Mouse (Mus musculus) hindbrain, embryonic 10.5 days (tissue): Measurements from ENCODE around the gene Pappa. TPM values are rescaled to one million over a fixed set of nuclear protein-coding genes. Genes with fewer than 3 reads are reported as not detected.

Experiments
- DNase-seq: peaks from one replicate; pipeline ENCODE4 v3.0.0-alpha.2; 2017; ENCODE audit warnings: low spot score
- H3K27ac ChIP-seq: fragments of 300-500 bp; sonication (generic); 2 replicates; pipeline ENCODE4 v1.5.1; 2016; ENCODE audit warnings: mild to moderate bottlenecking, moderate library complexity
- H3K27me3 ChIP-seq: fragments of 300-500 bp; sonication (generic); 2 replicates; pipeline ENCODE4 v1.6.1; 2016; ENCODE audit warnings: mild to moderate bottlenecking; ENCODE audit not compliant: poor library complexity, insufficient read depth, severe bottlenecking
- H3K36me3 ChIP-seq: fragments of 300-500 bp; sonication (generic); 2 replicates; pipeline ENCODE4 v1.6.1; 2016; ENCODE audit warnings: mild to moderate bottlenecking, moderate library complexity
- H3K4me1 ChIP-seq: fragments of 300-500 bp; sonication (generic); replicated peaks from 2 replicates; pipeline ENCODE4 v1.6.1; 2016; ENCODE audit warnings: mild to moderate bottlenecking
- H3K4me3 ChIP-seq: fragments of 300-500 bp; sonication (generic); 2 replicates; pipeline ENCODE4 v1.5.1; 2016; ENCODE audit warnings: mild to moderate bottlenecking, moderate library complexity
- H3K9me3 ChIP-seq: fragments of 300-500 bp; sonication (generic); 2 replicates; pipeline ENCODE4 v1.6.1; 2016; ENCODE audit warnings: mild to moderate bottlenecking, moderate library complexity
- WGBS: fragments of 180-500 bp; shearing (Covaris S2); methylation state at CpG from one replicate; pipeline ENCODE4 v1.1.7; 2016; 5-methylcytosine and 5-hydroxymethylcytosine counted together
- polyA plus RNA-seq: library from polyadenylated mRNA; unstranded; fragments of >200 nt; fragmentation: Nextera tagmentation; extraction: Ambion mirVana; gene quantifications from 2 replicates; pipeline ENCODE4 v1.2.1, GENCODE M21; 2016

Pappa gene
- polyA plus RNA-seq = 0.75 and 1.1 TPM in 2 replicates

DNA sequence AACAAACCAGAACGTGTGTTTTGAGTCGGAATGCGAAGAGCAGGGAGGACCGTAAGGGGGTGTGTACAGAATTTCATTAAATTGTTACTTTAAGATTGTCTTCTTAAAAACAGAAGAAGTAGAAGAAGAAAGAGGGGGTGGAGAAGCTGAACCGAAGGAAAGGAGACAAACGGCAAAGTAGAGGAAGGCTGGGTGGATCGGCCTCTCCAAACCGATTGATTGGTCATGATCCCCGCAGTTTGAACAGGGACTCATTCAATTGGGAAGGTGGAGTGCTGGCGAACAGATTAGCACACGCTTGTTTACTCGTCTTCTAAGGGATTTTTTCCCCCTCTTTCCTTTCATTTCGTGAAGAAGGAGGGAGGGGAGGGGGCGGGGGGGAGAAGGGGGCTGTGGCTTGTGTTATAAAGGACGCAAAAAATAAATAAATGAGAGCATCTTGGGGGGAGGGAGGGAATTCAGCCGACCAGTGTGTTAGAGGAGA, at the start of gene Pappa:
TSS of gene Pappa (plus strand) at position 434 of the 484 bp plus-strand sequence.
- peak; percentile 14 for DNase-seq
- peaks cover 29% of the 10 kb centered on the region for H3K4me1 ChIP-seq
- H3K36me3 ChIP-seq = no peaks in the 10 kb centered on the region
- H3K4me3 ChIP-seq = peak within 1 kb of the TSS; percentile 65
- H3K27ac ChIP-seq = peak within 1 kb of the TSS; percentile 85
- H3K9me3 ChIP-seq = no peaks in the 10 kb centered on the region
- peaks cover 33% of the 10 kb centered on the region for H3K27me3 ChIP-seq
- WGBS = under 1% methylated on average over 16 of the region's 16 CpGs

- 83% methylated on average over 6 of the region's 6 CpGs for WGBS
- H3K27me3 ChIP-seq = no peaks in the 10 kb centered on the region
- no peak overlapping the region for H3K4me3 ChIP-seq
- no peaks in the 10 kb centered on the region for H3K4me1 ChIP-seq
- no peak overlapping the region for H3K27ac ChIP-seq
- H3K36me3 ChIP-seq = no peaks in the 10 kb centered on the region
- no peak for DNase-seq
- no peaks in the 10 kb centered on the region for H3K9me3 ChIP-seq
Measured at GRCm38 (mm10) chr4:65077906-65078615, 45.9 kb upstream of the Pappa start.

DNA sequence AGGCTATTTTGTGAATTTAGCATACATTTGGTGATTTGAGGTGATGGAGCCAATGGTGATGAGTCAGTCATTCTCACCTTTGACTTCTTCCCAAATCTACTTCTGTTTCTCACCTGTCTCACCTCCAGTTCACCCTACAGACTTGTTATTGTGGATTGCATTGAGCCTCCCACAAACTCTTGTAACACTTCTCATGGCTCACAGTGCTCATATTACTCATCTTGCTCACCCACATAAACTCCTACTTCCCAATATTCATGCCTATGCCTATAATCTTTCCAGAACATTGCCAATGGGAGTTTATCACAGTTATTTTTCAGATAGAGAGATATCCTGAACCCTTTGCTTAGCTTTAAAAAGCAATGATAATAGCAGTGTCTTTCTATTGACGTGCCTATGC, 37.1 kb upstream of the Pappa start:
- 88% methylated on average over 1 of the region's 1 CpGs for WGBS
- no peaks in the 10 kb centered on the region for H3K9me3 ChIP-seq
- no peaks in the 10 kb centered on the region for H3K4me1 ChIP-seq
- no peak overlapping the region for H3K4me3 ChIP-seq
- no peaks in the 10 kb centered on the region for H3K27me3 ChIP-seq
- no peak for DNase-seq
- H3K36me3 ChIP-seq = no peaks in the 10 kb centered on the region
- H3K27ac ChIP-seq = no peak overlapping the region

DNA sequence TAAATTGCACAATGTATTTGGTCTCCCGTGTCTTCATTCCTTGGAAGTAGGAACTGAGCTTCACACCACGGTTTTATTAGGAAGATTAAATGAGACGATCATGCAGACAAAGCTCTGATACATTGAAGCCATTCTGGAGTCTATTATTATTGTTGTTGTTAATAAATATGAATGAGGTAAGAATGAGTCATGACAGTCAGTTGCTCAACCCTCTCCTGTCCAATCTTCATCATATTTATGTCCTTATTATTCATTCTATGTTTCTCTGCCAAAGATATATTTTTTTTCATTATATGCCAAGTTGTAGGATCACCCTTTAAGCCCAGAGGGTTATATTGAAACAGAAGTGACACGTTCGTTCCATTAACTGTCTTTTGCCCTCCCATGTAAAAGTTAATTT, 36.4 kb upstream of the Pappa start:
- no peaks in the 10 kb centered on the region for H3K36me3 ChIP-seq
- WGBS = 90% methylated on average over 5 of the region's 5 CpGs
- H3K27me3 ChIP-seq = no peaks in the 10 kb centered on the region
- no peak for DNase-seq
- H3K9me3 ChIP-seq = no peaks in the 10 kb centered on the region
- H3K27ac ChIP-seq = no peak overlapping the region
- H3K4me3 ChIP-seq = no peak overlapping the region
- H3K4me1 ChIP-seq = no peaks in the 10 kb centered on the region

GRCm38 (mm10) chr4:65092191-65092590, 31.8 kb upstream of the Pappa start:
- no peaks in the 10 kb centered on the region for H3K36me3 ChIP-seq
- DNase-seq = peak; percentile 9
- WGBS = 9% methylated on average over 1 of the region's 1 CpGs
- H3K4me1 ChIP-seq = no peaks in the 10 kb centered on the region
- H3K27me3 ChIP-seq = no peaks in the 10 kb centered on the region
- H3K27ac ChIP-seq = no peak overlapping the region
- H3K9me3 ChIP-seq = no peaks in the 10 kb centered on the region
- no peak overlapping the region for H3K4me3 ChIP-seq

GRCm38 (mm10) chr4:65120329-65120728, 3.6 kb upstream of the Pappa start:
- Histone ChIP-seq H3K4me1 (peaks cover 7% of the 10 kb centered on the region), H3K27ac (no peak overlapping the region), H3K9me3 (no peaks in the 10 kb centered on the region), H3K36me3 (no peaks in the 10 kb centered on the region), H3K4me3 (no peak overlapping the region), H3K27me3 (peaks cover 11% of the 10 kb centered on the region)
- no peak for DNase-seq
- 77% methylated on average over 1 of the region's 1 CpGs for WGBS

GRCm38 (mm10) chr4:65122841-65123240, 1.1 kb upstream of the Pappa start:
- peaks cover 29% of the 10 kb centered on the region for H3K4me1 ChIP-seq
- 3% methylated on average over 2 of the region's 2 CpGs for WGBS
- H3K4me3 ChIP-seq = no peak overlapping the region
- DNase-seq = no peak
- no peak overlapping the region for H3K27ac ChIP-seq
- H3K9me3 ChIP-seq = no peaks in the 10 kb centered on the region
- H3K36me3 ChIP-seq = no peaks in the 10 kb centered on the region
- peaks cover 23% of the 10 kb centered on the region for H3K27me3 ChIP-seq

DNA sequence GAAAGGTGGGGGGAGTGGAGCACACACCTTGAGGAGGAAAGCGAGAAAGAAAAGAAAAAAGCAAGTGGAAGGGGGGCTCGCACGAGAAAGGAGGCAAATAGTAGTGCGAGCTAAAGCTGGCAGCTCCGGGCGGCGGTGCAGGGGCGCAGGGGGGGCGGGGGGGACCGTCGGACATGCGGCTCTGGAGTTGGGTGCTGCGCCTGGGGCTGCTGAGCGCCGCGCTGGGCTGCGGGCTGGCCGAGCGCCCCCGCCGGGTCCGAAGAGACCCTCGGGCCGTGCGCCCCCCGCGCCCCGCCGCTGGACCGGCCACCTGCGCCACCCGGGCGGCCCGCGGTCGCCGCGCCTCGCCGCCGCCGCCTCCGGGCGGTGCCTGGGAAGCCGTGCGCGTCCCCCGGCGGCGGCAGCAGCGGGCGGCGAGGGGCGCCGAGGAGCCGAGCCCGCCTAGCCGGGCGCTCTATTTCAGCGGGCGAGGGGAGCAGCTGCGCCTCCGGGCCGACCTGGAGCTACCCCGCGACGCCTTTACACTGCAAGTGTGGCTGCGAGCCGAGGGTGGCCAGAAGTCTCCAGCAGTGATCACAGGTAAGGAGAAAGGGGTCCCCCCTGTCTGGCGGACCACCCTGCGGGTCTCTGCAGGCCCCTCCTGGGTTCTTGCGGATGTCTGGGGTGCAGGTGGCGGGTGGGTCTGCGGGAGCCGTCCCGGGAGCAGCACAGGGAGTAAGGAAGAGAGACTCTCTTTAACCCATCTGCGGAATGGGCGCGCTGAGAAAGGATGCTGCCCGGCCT, 586 bp downstream of the Pappa start:
- WGBS = 1% methylated on average over 79 of the region's 80 CpGs
- Histone ChIP-seq H3K36me3 (no peaks in the 10 kb centered on the region), H3K27ac (peak overlapping the region; percentile 85), H3K4me3 (peak overlapping the region; percentile 65), H3K9me3 (no peaks in the 10 kb centered on the region), H3K4me1 (peaks cover 29% of the 10 kb centered on the region), H3K27me3 (peaks cover 34% of the 10 kb centered on the region)
- DNase-seq = peak; percentile 45

- H3K27me3 ChIP-seq = peaks cover 36% of the 10 kb centered on the region
- peaks cover 29% of the 10 kb centered on the region for H3K4me1 ChIP-seq
- H3K4me3 ChIP-seq = peak overlapping the region; percentile 65
- WGBS = under 1% methylated on average over 30 of the region's 30 CpGs
- no peaks in the 10 kb centered on the region for H3K9me3 ChIP-seq
- no peaks in the 10 kb centered on the region for H3K36me3 ChIP-seq
- H3K27ac ChIP-seq = peak overlapping the region; percentile 85
- peak; percentile 69 for DNase-seq
Measured at GRCm38 (mm10) chr4:65125341-65126332, 1.7 kb downstream of the Pappa start.

DNA sequence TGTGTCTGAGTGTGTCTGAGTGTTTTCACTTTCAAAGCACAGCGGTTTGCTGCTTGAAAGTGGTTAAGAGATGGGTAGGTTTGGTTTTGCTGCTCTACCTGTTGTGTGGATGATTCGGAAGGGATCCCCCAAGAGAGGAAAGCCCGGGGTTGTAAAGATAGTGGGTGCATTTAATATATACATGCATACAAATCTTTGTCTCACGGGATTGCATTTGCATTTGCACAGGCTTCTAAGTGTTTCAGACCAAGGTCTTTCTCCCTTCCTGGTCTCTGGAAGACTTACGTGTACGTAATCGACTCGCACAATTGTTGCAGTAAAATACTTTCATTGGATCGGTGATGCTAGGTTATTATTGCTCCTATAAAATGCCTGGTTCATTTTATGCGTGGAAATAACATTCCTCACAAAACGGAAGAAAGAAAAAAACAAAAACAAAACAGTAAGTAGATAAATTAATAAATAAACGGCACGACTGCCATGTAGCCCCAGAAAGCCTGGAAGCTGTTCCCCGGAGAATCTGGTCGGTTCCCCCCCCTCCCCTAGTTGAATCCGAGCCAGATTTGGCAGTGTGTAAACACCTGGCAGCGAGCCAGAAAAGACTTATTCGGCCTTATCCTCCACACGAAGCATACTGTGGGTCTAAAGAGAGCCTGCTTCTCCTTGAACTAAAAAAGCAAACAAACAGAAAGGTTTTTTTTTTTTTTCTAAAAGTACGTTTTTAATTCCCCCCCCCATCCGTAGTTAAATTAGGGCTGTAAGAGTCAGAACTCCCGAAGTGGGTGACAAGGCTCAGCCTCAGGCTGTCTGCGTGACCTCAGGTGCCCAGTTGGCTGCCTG, 2.7 kb downstream of the Pappa start:
- Histone ChIP-seq H3K4me1 (peaks cover 29% of the 10 kb centered on the region), H3K27me3 (peaks cover 36% of the 10 kb centered on the region)
- WGBS = 12% methylated on average over 23 of the region's 23 CpGs

DNA sequence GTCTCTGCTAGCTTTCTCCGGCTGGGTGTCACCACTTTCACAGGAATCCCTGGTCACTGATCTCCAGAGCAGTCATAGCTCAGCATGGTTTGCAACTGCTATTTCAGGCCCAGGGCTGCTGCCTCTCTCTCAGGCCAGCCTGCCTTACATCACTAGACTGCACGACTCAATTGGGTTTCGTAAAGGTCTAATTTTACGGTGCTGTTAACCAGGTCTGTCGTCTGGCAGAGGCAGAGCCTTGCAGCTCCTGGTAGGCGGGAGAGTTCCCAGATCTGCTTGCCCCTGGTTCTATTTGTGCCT, 3.3 kb downstream of the Pappa start:
- peak overlapping the region; percentile 29; the same call in 1 of the 2 replicates for H3K27ac ChIP-seq
- peak; percentile 11 for DNase-seq
- peak overlapping the region; percentile 65 for H3K4me3 ChIP-seq
- WGBS = 23% methylated on average over 6 of the region's 6 CpGs
- no peaks in the 10 kb centered on the region for H3K36me3 ChIP-seq
- H3K27me3 ChIP-seq = peaks cover 33% of the 10 kb centered on the region
- no peaks in the 10 kb centered on the region for H3K9me3 ChIP-seq
- H3K4me1 ChIP-seq = peaks cover 29% of the 10 kb centered on the region

More for the DNA sequence above, 2.7 kb downstream of the Pappa start:
- no peaks in the 10 kb centered on the region for H3K9me3 ChIP-seq
- H3K4me3 ChIP-seq = peak overlapping the region; percentile 65
- H3K36me3 ChIP-seq = no peaks in the 10 kb centered on the region
- DNase-seq = peak; percentile 30
- H3K27ac ChIP-seq = peak overlapping the region; percentile 76; the same call in 1 of the 2 replicates

DNA sequence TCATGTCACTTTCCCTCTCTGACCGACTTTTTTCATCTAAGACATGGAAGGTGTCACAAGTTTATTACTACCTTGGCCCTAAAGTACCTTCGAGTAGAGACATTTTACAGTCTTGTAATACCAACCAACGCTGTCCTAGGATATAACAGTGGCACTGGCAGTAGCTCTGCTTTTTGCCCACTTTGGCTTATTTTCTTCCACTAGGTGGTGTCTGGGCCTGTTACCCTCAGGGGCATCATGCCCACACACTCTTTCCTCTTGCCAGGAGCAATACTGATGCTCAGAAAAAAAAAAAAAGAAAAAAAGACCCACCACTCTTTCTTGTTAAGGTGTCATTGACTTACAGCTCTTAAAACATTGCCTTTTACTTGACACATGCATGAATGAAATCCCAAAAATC, 8.7 kb downstream of the Pappa start:
- H3K4me1 ChIP-seq = no peaks in the 10 kb centered on the region
- no peak overlapping the region for H3K4me3 ChIP-seq
- H3K27me3 ChIP-seq = peaks cover 15% of the 10 kb centered on the region; the same call in 1 of the 2 replicates
- WGBS = 87% methylated on average over 3 of the region's 3 CpGs
- DNase-seq = no peak
- H3K9me3 ChIP-seq = no peaks in the 10 kb centered on the region
- no peaks in the 10 kb centered on the region for H3K36me3 ChIP-seq
- no peak overlapping the region for H3K27ac ChIP-seq
